Mouse (Mus musculus): ENCODE measurements at regions not wholly inside any gene's neighbourhood (a gene's known extent, or its start where the extent isn't known, plus 50 kb on each side); places are given as distances from the start of the nearest gene placed in this dataset.
"Not testable (repeated sequence)": the region's sequence is repeated elsewhere in the genome, so short reads cannot be mapped to it uniquely, and the experiment has no call there.

DNA sequence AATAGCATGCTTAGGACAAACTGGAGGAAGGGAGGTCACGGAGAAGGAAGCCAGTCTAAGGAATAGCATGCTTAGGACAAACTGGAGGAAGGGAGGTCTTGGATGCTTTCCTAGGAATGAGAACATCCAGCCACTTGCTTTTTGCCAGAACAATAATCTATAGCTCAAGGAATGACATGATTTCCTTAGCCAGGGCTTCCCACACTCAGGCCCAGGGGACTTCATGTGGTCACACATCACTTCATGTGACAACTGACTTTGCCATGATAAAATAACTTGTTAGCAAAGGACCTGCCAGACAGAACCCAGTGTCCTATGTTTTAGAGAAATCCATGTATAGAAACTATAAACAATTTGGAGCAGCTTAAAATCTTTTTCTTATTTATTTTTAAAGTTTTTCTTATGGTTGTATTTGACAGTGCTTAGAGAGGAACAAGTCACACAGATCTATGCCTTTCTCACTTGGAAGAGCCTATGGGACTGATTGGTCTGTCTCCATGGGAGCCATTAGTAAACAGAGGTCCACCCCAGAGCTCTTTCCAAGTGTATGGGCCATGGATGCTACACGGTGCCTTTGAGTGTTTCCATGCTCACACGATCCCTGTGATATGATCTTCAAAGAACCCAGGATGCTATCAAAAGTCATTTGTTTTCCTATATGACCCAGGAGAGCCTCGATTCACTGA, 153.3 kb upstream of the Unc93a2 start:
- DNase-seq (ENCODE audit: low spot score in 2 of 2): no peak

DNA sequence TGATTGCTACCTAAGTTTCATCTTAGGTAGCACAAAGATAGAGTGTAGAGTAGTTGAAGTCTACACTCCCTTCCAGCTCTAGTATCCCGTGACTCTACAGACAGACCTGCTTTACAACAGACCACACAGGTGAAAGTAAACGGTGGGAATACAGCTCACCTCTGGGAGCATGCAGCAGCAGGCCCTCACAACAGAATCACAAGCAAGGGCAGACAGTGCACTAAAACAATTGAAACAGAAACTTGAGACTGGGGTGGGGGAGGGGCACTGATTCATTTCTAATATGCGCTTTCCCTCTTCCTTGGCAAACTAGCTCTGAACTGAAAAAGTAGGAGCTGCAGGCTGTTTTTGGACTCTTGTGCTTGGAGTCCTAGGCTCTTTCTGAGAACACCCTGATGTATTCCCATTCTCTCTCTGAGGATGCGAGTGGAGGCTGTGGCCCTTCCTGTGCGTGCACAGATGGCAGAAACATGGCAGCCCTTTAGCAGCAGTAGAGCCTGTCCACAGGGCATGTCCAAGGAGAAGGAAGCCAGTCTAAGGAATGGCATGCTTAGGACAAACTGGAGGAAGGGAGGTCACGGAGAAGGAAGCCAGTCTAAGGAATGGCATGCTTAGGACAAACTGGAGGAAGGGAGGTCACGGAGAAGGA, 152.5 kb upstream of the Unc93a2 start:
- DNase-seq (ENCODE audit: low spot score in 2 of 2): no peak

DNA sequence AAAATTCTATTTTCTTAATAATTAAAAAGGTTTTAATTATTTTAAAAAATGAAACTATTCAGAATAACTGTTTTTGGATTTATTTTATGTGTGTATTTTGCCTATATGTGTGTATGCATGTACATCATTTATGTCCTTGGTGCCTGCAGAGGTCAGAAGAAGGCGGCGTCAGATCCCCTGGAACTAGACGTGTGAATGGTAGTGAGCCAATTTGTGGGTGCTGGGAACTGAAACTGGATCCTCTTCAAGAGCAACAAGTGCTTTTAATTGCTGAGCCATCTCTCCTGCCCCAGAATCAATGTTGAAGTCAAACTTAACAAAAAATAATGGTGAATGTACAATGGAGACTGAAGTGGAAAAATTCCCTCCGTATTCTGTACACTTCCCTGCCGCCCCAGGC, 151.9 kb upstream of the Unc93a2 start:
- no peak for DNase-seq (ENCODE audit: low spot score in 2 of 2)

DNA sequence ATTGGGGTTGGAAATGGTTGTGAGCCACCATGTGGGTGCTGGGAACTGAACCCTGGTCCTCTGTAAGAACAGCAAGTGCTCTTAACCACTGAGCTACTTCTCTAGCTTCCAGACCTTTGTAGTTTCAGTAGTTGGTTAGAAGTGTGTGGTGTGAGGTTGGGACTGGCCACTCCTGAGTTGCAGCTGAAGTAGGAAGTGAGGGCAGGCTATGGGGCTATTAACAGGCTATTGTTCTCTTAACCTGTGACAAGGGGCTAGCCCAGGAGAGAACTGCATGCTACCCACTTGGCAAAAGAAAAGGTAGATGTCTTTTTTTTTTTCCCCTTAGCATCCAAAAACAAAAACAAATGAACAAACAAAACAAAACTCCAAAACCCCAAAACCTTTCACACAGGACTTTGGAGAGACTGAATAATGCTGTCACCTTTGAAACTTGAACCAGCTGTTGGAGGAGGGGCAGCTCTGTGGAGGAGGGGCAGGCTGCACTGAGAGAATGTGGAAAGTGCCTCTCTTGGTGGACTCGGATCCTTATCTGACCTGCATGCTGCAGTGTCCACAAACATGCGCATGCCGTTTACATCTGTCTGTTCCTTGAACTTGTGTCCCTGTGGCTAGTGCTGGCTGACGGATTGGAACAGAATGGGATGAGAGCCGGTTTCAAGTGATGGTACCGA, 149.3 kb upstream of the Unc93a2 start:
- no peak for DNase-seq (ENCODE audit: low spot score in 2 of 2)

DNA sequence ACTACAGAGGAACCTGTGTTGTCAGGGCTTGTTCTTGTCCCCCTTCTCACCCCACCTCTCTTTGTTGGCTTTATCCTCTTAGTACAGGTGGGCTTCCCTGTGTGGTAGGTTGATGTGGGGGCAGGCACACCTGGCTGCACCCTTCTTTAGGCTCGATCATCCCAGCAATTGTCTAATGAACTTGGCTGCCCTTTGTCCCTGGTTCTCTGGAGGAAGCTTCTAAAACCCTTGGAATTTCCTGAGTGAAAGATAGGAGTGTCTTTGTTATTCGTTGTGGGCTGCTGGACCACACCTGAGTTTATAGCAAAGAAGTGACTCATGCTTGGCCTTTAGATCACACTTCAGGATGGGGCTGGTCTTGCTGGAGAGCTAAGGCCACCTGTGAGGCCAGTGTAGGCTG, 148.3 kb upstream of the Unc93a2 start:
- no peak for DNase-seq (ENCODE audit: low spot score in 2 of 2)

DNA sequence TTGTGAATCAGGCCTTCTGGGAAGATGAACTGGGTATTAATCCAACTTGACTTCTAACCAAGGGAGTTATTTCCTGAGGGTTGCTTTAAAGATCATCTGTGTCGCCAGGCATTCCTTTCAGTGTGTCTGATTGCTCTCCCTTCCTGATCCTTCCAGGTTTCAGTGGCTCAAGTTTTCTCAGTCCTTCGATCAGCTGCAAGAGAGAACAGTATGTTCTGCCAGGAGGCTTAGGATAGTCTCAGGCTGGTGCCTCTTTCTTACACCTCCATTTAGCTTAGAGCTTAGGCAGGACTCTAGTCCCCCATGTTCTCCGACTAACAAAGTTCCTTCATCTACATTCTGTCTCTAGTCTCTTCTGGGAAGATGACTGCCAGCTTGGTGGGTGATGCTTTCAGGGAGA, 147.4 kb upstream of the Unc93a2 start:
- DNase-seq (ENCODE audit: low spot score in 2 of 2): no peak

DNA sequence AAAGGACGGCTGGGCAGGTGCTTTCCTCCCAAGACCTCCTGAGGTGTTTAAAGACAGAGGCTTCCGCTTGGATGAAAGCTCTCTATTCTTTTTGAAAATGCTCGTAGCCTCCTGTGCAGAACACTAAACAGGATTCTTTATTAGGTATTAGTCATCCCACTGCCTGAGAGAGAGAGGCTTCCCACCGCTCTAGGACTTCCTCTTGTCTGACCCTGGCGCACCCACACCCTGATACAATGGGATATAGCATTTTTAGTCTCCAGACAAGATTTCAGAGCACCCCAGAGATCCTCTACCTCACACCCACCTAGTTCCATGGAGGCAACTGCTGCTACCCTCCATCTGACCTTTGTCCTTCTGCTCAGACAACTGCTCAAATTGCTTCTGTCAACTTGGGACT, 144.0 kb upstream of the Unc93a2 start:
- DNase-seq (ENCODE audit: low spot score in 2 of 2): no peak

DNA sequence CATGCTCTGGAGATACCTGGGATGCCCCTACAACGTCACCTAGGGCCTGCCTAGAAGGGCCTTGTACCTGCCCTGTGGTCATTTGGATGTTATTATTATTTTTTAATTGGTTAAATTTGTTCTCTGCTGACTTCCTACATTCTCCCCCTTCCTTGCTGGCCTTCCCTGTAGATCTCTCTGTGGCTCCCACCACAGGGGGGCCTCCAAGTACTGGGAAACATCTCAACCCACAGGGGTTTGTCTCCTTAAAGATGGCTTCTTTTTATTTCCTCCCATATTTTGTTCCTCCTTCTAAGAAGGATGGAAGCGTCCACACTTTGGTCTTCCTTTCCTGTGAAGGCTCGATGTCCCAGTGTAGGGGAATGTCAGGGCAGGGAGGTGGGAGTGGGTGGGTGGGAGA, 142.4 kb upstream of the Unc93a2 start:
- DNase-seq (ENCODE audit: low spot score in 2 of 2): peak in 1 of 2 experiments; percentile 10

DNA sequence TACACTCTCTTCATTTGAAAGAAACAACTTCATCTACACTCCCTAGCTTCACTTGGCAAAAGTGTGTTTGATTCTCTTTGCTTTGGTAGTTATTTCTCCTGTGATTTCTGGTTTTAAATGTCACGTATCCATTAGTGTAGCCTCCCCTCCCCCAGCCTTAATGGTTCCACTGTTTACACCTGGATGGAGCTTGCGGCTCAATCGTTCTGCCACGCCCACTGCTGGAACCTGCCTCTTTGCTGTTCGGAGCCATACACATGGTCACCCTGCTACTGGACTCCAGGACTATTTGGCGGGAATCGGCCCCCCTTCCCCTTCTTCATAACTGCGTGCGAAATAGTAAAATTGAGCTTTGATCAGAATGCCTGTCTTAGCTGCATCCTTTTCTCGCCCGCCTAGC, 139.2 kb upstream of the Unc93a2 start:
- not testable (repeated sequence) for DNase-seq (ENCODE audit: low spot score in 2 of 2)

DNA sequence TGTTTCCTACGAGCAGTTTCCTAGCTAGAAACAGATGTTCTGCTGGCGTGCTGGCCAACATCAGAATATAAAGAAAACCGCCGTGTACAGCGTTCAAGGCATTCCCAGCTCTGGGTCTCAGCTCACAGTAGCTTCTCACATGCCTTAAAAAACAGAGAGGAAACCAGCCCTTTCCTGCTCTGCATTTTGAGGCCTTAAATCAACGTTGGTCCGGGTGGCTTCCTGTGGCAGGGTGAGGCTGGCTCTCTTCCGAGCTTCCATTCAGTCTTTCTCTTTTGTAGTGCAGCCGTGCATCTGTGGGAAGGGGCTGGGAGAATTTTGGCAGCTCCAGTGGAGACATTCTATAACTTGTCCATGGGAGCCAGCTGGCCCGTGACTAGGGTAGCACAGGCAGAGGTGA, 135.9 kb upstream of the Unc93a2 start:
- no peak for DNase-seq (ENCODE audit: low spot score in 2 of 2)
